Mouse (Mus musculus): ENCODE data around the gene Lenep.

Gene Lenep

DNA sequence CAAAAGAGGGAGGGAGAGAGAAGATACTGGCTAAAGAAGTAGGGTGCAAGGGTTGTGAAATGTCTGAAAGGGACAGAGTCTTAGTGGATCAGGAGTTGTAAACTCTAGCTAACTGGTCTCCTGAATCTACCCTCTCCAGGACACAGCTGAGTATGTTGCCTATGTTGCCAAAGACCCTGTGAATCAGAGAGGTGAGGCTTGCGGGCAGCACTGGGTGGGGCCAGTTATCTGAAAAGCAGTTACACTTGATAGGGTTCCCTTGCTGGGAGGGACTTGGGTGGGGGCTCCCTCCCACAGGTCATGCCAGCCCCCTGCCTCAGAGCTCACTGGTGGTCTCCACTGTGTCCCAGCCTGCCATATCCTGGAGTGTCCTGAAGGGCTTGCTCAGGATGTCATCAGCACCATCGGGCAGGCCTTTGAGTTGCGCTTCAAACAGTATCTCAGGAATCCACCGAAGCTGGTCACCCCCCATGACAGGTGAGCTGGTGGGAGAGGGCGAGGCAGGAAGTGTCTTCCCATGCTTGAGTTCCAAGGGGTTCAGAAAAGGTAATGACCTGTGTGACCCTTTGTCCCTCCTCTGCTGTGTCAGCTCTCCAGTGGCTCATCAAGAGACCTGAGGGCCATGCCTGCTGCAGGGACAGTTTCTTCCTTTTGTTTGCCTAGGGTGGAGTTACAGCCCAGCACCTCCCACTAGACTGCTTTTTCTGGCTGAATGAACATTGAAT is 22.0 kb upstream of the Lenep start:
- Histone ChIP-seq H3K36me3 (ENCODE audit: control insufficient read depth, insufficient read depth, low read length, poor library complexity, severe bottlenecking) (no peaks in the 10 kb centered on the region; the same call in none of the 2 replicates), H3K27me3 (ENCODE audit: control insufficient read depth, insufficient read depth, low read length, poor library complexity, severe bottlenecking) (no peaks in the 10 kb centered on the region)
- DNase-seq (ENCODE audit: low read depth, low spot score): no peak

DNA sequence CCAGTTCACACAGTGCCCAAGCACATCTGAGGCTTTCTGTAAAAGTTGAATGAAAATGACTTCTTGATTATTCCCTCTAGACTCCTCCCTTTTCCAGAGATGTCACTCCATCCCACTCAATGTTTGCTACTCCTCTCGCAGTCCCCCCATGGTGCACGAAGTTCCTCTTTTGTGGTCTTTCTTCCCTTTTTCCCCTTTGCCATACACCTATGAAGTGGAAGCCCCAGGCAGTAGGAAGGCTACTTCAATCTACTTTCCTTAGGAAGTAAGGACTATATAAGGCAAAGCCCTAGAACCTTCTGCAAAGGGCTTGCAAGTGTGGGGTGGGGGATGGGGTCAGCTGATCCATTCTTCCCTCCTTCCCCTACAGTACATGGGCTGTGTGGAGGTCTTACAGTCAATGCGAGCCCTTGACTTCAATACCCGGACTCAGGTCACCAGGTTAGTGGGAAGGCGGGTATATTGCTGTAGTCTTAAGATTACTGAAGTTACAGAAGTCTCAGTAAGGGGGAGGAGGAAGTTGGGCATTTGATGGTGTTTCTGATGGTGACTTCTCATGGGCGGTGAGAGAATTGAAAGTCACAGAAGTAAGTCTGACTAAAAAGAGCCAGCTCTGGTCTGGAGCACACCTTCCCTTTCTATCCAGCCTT is 20.1 kb upstream of the Lenep start:
- Histone ChIP-seq H3K36me3 (ENCODE audit: control insufficient read depth, insufficient read depth, low read length, poor library complexity, severe bottlenecking) (no peaks in the 10 kb centered on the region; the same call in none of the 2 replicates), H3K27me3 (ENCODE audit: control insufficient read depth, insufficient read depth, low read length, poor library complexity, severe bottlenecking) (no peaks in the 10 kb centered on the region)
- DNase-seq (ENCODE audit: low read depth, low spot score): no peak

DNA sequence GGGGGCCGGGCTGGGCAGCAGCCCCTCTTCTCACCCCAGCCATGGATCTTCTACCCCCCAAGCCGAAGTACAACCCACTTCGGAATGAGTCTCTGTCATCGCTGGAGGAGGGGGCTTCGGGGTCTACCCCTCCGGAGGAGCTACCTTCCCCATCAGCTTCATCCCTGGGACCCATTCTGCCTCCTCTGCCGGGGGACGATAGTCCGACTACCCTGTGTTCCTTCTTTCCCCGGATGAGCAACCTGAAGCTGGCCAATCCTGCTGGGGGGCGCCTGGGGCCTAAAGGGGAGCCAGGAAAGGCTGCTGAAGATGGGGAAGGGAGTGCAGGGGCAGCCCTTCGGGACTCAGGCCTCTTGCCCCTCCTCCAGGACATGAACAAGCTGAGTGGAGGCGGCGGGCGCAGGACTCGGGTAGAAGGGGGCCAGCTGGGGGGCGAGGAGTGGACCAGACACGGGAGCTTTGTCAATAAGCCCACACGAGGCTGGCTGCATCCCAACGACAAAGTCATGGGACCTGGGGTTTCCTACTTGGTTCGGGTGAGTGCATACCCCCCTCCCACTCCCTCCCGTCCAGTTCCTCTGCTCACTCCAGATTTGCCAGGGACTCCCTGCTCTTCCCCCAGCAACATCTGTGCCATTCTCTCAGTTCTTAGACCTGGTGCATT is 19.3 kb upstream of the Lenep start:
- Histone ChIP-seq H3K36me3 (ENCODE audit: control insufficient read depth, insufficient read depth, low read length, poor library complexity, severe bottlenecking) (no peaks in the 10 kb centered on the region; the same call in none of the 2 replicates), H3K27me3 (ENCODE audit: control insufficient read depth, insufficient read depth, low read length, poor library complexity, severe bottlenecking) (no peaks in the 10 kb centered on the region)
- DNase-seq (ENCODE audit: low read depth, low spot score): no peak

DNA sequence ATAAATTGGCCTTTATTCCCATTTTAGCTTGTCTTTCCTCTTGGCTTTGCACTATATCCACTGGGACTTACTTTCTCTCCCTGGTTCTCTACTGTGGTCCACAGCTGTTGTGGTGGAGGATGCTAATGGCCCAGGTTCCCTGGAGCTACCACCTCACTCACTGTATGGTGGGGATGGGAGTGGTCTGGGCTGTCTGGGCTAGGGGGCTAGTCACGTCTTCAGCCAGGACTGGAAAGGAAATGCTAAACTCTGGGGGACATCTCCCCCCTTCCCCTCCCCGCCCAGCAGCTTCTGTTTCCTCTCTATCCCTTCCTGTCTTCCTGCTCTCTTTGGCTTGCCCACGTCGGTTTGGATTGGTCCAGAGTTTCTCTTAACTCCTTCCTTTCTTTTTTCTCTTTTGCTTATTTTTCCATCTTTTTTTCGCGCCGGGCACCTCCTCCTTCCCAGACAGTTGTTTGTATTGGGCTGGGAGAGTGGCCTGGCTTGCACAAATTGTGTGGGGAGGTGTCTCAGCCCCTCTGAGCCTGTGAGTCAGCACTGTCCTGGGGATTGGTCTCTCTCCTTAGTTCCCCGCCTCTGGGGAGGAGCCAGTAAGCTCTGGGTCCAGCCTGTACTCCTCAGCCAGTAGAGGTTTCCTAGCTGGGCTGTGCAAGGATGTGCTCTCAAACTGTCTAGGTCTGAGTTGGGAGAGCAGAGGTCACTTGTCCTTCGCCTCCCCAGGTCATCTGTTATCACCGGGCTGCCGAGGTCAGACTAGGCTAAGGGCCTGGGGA is 18.6 kb upstream of the Lenep start:
- no peak for DNase-seq (ENCODE audit: low read depth, low spot score)
- Histone ChIP-seq H3K27me3 (ENCODE audit: control insufficient read depth, insufficient read depth, low read length, poor library complexity, severe bottlenecking) (no peaks in the 10 kb centered on the region), H3K36me3 (ENCODE audit: control insufficient read depth, insufficient read depth, low read length, poor library complexity, severe bottlenecking) (no peaks in the 10 kb centered on the region; the same call in 1 of the 2 replicates)

DNA sequence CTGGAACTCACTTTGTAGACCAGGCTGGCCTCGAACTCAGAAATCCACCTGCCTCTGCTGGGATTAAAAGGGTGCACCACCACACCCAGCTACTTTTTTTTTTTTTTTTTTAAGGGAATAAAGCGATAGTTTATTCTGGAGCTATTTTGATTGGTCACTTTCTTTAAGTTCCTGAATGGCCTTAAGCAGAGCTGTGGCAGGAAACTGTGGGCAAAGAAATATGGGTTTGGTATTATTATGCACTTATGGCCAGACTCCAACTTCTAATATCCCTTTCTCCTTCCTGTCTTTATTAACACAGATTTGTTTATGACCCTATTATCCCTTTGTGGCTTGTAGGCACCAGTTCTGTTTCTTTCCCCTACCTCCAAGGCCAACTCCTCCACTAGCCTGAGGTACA is 17.8 kb upstream of the Lenep start:
- no peaks in the 10 kb centered on the region; the same call in 1 of the 2 replicates for H3K36me3 ChIP-seq (ENCODE audit: control insufficient read depth, insufficient read depth, low read length, poor library complexity, severe bottlenecking)
- H3K27me3 ChIP-seq (ENCODE audit: control insufficient read depth, insufficient read depth, low read length, poor library complexity, severe bottlenecking): no peaks in the 10 kb centered on the region
- DNase-seq (ENCODE audit: low read depth, low spot score): no peak

DNA sequence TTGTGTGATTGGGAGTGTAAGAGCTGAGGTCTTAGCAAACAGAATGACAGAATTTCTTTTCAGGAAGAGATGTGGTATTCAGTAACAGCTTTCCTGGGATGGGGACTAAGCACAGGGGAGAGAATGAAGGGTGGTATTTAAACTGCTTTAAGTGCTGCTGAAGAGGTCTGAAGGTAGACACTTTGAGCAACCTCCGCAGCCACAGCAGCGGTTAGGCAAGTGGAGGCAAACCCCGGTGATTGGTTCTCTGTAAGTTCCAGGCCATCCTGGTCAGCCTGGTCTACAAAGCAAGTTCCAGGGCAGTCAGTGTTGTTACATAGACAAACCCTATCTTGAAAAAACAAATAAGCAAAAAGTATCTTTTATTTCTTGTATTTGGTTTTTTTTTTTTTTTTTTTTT is 17.4 kb upstream of the Lenep start:
- Histone ChIP-seq H3K27me3 (ENCODE audit: control insufficient read depth, insufficient read depth, low read length, poor library complexity, severe bottlenecking) (no peaks in the 10 kb centered on the region), H3K36me3 (ENCODE audit: control insufficient read depth, insufficient read depth, low read length, poor library complexity, severe bottlenecking) (no peaks in the 10 kb centered on the region; the same call in 1 of the 2 replicates)
- no peak for DNase-seq (ENCODE audit: low read depth, low spot score)

DNA sequence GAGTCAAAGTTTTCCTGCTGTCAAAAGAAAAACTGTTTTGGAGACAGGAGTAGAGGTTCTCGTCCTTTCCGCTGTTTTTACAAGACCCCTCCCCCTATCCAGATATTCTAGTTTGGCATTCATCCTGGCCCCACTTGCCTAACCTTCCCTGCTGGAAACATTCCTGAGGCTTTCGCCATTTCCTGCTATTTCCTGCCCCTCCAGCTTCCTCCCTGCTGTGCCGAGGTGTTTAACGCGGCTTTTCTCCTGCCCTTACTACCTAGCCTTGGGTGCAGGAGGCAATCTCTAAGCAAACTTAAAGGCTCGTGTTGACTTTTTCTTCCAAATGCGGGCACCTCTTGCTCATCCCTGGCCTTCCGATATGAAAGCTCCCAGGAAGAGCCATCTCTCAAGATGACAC is 17.0 kb upstream of the Lenep start:
- DNase-seq (ENCODE audit: low read depth, low spot score): no peak
- Histone ChIP-seq H3K27me3 (ENCODE audit: control insufficient read depth, insufficient read depth, low read length, poor library complexity, severe bottlenecking) (no peaks in the 10 kb centered on the region), H3K36me3 (ENCODE audit: control insufficient read depth, insufficient read depth, low read length, poor library complexity, severe bottlenecking) (no peaks in the 10 kb centered on the region)

DNA sequence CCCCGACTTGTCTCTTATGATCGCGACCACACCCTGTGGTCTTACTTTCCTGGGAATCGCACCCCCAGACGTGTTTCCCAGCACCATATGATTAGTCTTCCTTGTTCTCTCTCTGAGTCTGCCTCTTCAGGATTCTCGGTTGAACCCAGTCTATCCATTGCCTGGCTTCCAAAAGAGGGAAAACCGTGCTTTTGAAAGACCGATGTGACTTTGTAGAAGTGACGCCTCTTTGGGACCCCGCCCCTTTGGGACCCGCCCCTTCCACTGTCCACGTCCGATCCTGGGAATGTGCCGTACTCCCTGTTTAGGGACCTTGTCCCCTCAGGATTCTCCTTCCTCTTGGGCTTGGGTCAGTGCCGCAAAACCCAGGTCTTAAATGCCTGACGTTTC is 16.3 kb upstream of the Lenep start:
- no peaks in the 10 kb centered on the region for H3K27me3 ChIP-seq (ENCODE audit: control insufficient read depth, insufficient read depth, low read length, poor library complexity, severe bottlenecking)
- no peak for DNase-seq (ENCODE audit: low read depth, low spot score)
- no peaks in the 10 kb centered on the region for H3K36me3 ChIP-seq (ENCODE audit: control insufficient read depth, insufficient read depth, low read length, poor library complexity, severe bottlenecking)

DNA sequence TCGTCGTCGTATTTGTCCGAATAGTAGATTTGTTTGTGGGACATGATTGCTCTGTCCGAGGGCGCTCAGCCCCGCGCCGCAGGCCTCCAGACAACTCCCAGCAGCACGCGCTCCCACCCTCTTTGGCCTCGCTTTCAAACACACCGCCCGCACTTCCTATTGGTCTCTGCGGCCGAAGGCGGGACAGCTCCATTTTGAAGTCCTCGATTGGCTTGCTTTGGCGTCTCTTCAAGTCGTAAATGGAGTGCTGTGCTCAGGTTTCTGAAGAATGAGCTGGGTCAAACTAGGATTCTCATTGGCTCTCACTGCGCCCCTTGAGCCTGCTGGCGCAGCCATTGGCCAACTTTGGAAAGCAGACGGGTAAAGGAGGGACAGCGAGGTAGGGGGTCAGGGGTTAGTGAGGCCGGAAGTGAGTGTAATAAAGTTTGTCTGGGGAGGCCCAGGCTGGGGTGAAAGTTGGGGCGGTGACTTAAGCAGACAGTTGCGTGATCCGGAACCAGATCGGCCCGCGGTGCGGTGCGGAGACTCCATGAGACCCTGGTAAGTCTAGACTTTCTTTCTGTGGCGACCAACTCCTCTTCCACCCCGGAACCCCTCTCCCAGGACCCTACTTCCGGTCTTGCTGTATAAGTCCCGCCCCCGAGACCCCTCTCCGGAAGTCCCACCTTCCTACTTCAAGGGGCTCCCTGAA is 15.7 kb upstream of the Lenep start, which contains the start of the genes Cks1b and Shc1:
TSS of gene Cks1b (minus strand) at position 214 of the 691 bp plus-strand sequence.
TSS of gene Shc1 (plus strand) at position 274 of the 691 bp plus-strand sequence.
- Histone ChIP-seq H3K36me3 (ENCODE audit: control insufficient read depth, insufficient read depth, low read length, poor library complexity, severe bottlenecking) (no peaks in the 10 kb centered on the region), H3K27me3 (ENCODE audit: control insufficient read depth, insufficient read depth, low read length, poor library complexity, severe bottlenecking) (no peaks in the 10 kb centered on the region)
- peak; percentile 97 for DNase-seq (ENCODE audit: low read depth, low spot score)

DNA sequence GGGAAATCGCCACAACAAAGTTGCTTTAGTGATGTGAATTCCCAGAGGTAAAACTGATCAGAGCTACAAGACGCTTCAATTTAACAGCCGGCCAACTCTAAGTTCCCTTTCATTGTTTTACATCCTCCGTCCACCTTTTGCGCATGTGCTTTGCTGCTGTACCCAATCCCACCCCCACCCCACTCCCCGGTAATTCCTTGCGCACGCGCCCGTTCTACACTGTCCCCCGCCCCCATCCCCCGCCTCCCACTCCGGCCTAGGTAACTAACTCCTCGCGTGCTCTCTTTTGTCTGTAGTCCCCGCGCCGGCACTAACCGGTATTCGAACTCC is 15.2 kb upstream of the Lenep start:
- Histone ChIP-seq H3K27me3 (ENCODE audit: control insufficient read depth, insufficient read depth, low read length, poor library complexity, severe bottlenecking) (no peaks in the 10 kb centered on the region), H3K36me3 (ENCODE audit: control insufficient read depth, insufficient read depth, low read length, poor library complexity, severe bottlenecking) (no peaks in the 10 kb centered on the region)
- DNase-seq (ENCODE audit: low read depth, low spot score): no peak

DNA sequence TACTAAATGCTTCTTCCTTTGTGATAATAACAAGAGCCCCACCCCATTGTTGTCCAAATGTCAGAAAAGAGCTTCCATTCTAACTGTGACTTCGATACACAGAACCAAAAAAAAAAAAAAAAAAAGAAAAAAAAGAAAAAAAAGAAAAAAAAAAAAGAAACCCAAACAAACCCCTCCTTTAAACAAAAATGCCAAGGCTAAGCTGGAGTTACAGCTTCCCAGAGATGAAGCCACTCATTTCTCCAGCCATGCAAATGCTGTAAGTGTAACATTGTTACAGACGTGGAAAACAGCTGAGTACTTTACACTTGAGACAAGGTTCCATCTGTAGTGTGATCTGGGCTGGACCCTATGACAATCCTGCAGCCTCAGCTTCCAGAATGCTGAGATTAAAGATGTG is 14.5 kb upstream of the Lenep start:
- Histone ChIP-seq H3K27me3 (ENCODE audit: control insufficient read depth, insufficient read depth, low read length, poor library complexity, severe bottlenecking) (no peaks in the 10 kb centered on the region), H3K36me3 (ENCODE audit: control insufficient read depth, insufficient read depth, low read length, poor library complexity, severe bottlenecking) (no peaks in the 10 kb centered on the region)
- no peak for DNase-seq (ENCODE audit: low read depth, low spot score)

DNA sequence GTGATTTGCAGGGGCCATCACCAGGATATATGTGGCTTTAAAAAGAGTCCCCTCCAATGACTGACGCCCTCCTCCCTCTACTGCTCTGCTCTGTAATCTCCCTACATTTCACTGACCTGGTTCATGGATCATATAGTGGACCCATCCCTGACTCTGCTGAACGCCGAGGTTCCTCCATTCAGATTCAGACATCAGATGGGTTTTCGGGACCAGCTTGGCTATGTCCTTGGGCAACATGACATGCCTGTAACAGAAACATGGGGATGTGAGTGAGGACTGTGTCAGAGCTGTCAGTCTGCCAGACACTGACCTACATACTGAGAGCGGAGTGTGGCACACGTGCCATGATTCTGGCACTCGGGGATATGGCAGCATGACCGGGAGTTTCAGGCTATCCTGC is 13.6 kb upstream of the Lenep start:
- no peaks in the 10 kb centered on the region for H3K36me3 ChIP-seq (ENCODE audit: control insufficient read depth, insufficient read depth, low read length, poor library complexity, severe bottlenecking)
- H3K27me3 ChIP-seq (ENCODE audit: control insufficient read depth, insufficient read depth, low read length, poor library complexity, severe bottlenecking): no peaks in the 10 kb centered on the region
- no peak for DNase-seq (ENCODE audit: low read depth, low spot score)

DNA sequence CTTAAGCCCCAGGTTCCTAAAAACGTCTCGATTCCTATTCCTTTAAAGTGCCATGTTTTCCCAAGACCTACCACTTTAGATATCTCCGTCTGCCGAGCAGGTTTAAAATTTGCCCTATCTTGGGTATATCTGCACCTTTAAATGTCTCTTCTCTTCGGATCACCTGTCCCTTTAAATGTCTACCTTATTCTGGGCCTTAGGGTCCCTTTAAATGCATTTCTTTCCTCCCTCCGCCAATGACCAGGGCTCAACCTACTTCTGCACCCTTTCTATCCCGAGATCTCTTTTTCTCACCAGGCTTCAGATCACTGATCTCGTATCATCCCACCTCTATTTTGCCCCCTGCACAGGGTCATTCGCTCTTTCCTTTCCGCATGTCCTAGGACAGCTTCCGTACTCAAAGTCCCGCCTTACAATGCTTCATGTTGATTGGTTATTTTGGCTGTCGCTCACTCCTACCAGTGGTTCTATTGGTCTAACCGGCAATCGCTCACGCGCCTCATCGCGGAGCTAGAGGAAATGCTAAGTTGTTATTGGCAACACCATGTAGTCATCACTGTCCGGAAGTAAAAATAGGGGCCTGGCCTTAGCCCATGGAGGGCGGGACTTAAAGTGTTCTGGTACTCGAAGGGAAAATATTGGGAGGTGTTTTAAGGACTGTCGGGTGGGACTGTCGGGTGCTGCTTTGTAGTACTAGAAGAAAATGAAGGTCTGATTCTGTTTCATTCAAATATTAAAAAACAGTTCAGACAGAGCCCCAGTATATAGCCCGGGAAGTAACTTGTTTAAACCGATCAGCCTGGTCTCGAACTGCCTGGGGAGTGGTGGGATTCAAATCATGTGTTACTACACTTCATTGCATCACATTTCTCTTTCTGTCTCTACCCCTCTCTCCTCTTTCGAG is 9.1 kb upstream of the Lenep start, which contains the start of gene Flad1:
TSS of gene Flad1 (minus strand) at position 381 of the 904 bp plus-strand sequence.
- H3K27me3 ChIP-seq (ENCODE audit: control insufficient read depth, insufficient read depth, low read length, poor library complexity, severe bottlenecking): no peaks in the 10 kb centered on the region
- DNase-seq (ENCODE audit: low read depth, low spot score): peak; percentile 100
- H3K36me3 ChIP-seq (ENCODE audit: control insufficient read depth, insufficient read depth, low read length, poor library complexity, severe bottlenecking): peaks cover 7% of the 10 kb centered on the region; the same call in 1 of the 2 replicates

Measured in splenic B cell, adult 2 months (primary cell).